Mouse (Mus musculus): Measurements from ENCODE around the gene Fam122a.

DNA sequence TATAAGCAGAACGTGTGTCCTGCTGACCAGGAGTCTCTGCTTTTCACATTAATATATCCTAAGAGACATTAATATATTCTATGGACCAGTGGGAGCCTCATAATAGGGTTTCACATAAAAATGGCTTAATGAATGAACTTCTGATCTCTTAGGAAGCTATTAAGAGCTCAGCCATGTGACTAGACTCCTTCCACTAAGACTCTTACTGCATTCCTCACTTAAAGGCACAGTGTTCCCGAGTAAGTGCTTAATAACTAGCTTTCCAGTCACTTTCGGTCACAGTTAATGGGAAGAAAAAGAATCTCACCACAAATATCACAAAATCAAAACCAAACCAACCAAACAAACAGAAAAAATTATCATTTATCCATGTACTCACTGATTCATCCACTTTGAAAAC lies 8.5 kb downstream of the Fam122a start:
- no peak for TF ChIP-seq CTCF (IDR thresholded peaks at IDR 0.05; ENCODE audit: insufficient read depth, low read depth, low read length)
- no peak for TF ChIP-seq POLR2A (IDR thresholded peaks at IDR 0.05; ENCODE audit: insufficient read depth, low read depth, low read length)
